Mouse (Mus musculus): ENCODE measurements around the gene Sft2d1.

GRCm38 (mm10) chr17:8277266-8277665 is 33.6 kb upstream of the Sft2d1 start:
- no peak for TF ChIP-seq MXI1 (IDR thresholded peaks at IDR 0.05; ENCODE audit: low read depth, low read length)
- no peak for TF ChIP-seq MEF2A (IDR thresholded peaks at IDR 0.05; ENCODE audit: extremely low read depth, insufficient replicate concordance, low read depth, low read length, poor library complexity, severe bottlenecking)
- TF ChIP-seq POLR2A (IDR thresholded peaks at IDR 0.05; ENCODE audit: control insufficient read depth in 1 of 2, insufficient read depth in 1 of 2, low read depth in 1 of 2, low read length in 2 of 2, poor library complexity in 1 of 2), result no peak
- TF ChIP-seq CTCF (IDR thresholded peaks at IDR 0.05 in 2 of 3, conservative IDR thresholded peaks at IDR 0.05 in 1 of 3; ENCODE audit: control insufficient read depth in 1 of 3, insufficient read depth in 1 of 3, low read depth in 2 of 3, low read length in 3 of 3, poor library complexity in 1 of 3, severe bottlenecking in 1 of 3), result no peak
- TF ChIP-seq USF1 (IDR thresholded peaks at IDR 0.05; ENCODE audit: low read depth, low read length), result no peak
- TF ChIP-seq MAX (IDR thresholded peaks at IDR 0.05; ENCODE audit: low read length), result no peak

All from MEL (cell line).